Mouse (Mus musculus): ENCODE data around the gene Cox20. TPM values are rescaled to one million over a fixed set of nuclear protein-coding genes. Genes with fewer than 3 reads are reported as not detected.
"Not testable (repeated sequence)": the region's sequence is repeated elsewhere in the genome, so short reads cannot be mapped to it uniquely, and the experiment has no call there.

Cox20 gene
- 150 and 167 TPM in 2 replicates for polyA plus RNA-seq (2014; fragmentation: Nextera tagmentation; extraction: Ambion mirVana)

DNA sequence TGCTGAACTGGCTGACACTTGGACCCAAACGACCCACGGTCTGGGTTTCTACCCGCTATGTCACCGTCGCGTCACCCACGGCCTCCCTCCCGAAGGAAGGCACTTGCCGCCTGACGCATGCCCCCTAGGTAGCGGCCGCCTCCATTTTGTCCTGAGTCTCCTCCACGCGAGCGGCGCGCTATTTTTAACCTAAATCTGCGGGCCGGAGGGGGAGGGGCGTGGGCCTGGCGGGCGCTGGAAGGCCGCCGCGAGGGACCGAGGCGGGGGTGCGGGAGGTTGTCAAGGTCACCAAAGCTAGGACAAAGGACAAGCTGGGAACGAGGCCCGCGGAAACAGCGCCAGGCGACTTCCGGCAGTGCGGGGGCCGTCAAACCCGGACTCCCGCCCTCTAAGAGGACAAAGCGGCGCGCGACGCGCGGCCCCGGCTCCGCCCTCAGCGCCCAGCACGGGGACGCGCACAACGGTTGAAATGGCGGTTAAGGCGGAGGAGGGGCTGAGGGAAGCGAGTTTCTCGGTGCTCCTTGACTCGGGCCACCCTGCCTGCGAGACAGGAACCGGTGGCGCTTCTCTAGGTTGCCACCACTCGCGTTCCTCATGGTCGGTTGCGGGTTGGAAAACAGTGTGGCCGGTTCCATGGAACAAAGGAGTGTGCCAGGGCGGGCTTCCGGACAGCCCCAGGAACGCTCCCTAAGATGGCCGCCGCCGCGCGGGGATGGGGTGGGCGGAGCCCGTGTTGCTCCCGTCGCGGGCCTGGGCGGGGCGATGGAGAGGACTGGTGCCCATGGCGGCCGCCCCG, at the start of gene Cox20:
Cox20 (plus strand) TSS at position 742 of the 796 bp plus-strand sequence.
- Histone ChIP-seq H3K9me3 (replicated peaks; ENCODE audit: control insufficient read depth, low read length) (no peaks in the 10 kb centered on the region), H3K4me3 (ENCODE audit: low read depth, low read length) (peak within 1 kb of the TSS; percentile 67), H3K27ac (ENCODE audit: low read depth, low read length) (peak within 1 kb of the TSS; percentile 99), H3K36me3 (ENCODE audit: control insufficient read depth, insufficient read depth, low read length) (peaks cover 28% of the 10 kb centered on the region), H3K27me3 (replicated peaks; ENCODE audit: control insufficient read depth, insufficient read depth, low read length) (no peaks in the 10 kb centered on the region), H3K4me1 (ENCODE audit: control insufficient read depth, insufficient read depth, low read length) (peaks cover 15% of the 10 kb centered on the region), H3K9ac (ENCODE audit: low read length) (peak within 1 kb of the TSS; percentile 78), H3K4me2 (ENCODE audit: low read length) (peak within 1 kb of the TSS; percentile 67)
- DNase-seq (ENCODE audit: low spot score) = peak; percentile 97
- peak; percentile 95 for ATAC-seq
- WGBS = under 1% methylated on average over 79 of the region's 83 CpGs

DNA sequence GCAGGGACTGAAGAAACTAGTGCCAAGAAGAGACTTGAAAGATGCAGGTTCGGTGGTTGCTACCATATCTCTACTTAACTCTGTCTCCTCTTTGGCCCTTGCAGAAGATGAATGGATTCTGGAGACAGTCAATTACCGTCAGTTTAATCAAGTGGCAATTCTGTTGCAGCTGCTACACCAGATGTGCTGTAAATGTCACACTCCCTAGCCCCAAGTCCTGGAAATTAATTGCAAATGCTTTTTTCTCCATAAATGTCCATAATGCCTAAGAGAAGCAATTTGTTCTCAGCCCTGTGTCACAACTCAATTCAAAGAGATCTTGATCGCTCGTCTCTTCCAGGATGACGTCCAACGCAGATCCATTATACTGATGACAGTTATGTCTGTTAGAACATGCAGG, 48.3 kb upstream of the Cox20 start:
- no peaks in the 10 kb centered on the region for H3K9me3 ChIP-seq (replicated peaks; ENCODE audit: control insufficient read depth, low read length)
- no peak overlapping the region for H3K4me2 ChIP-seq (ENCODE audit: low read length)
- no peaks in the 10 kb centered on the region for H3K27me3 ChIP-seq (replicated peaks; ENCODE audit: control insufficient read depth, insufficient read depth, low read length)
- no peak for ATAC-seq
- no peaks in the 10 kb centered on the region for H3K36me3 ChIP-seq (ENCODE audit: control insufficient read depth, insufficient read depth, low read length)
- H3K4me3 ChIP-seq (ENCODE audit: low read depth, low read length) = no peak overlapping the region
- H3K27ac ChIP-seq (ENCODE audit: low read depth, low read length) = no peak overlapping the region
- H3K9ac ChIP-seq (ENCODE audit: low read length) = no peak overlapping the region
- DNase-seq (ENCODE audit: low spot score) = no peak
- 85% methylated on average over 6 of the region's 6 CpGs for WGBS
- H3K4me1 ChIP-seq (ENCODE audit: control insufficient read depth, insufficient read depth, low read length) = no peaks in the 10 kb centered on the region

DNA sequence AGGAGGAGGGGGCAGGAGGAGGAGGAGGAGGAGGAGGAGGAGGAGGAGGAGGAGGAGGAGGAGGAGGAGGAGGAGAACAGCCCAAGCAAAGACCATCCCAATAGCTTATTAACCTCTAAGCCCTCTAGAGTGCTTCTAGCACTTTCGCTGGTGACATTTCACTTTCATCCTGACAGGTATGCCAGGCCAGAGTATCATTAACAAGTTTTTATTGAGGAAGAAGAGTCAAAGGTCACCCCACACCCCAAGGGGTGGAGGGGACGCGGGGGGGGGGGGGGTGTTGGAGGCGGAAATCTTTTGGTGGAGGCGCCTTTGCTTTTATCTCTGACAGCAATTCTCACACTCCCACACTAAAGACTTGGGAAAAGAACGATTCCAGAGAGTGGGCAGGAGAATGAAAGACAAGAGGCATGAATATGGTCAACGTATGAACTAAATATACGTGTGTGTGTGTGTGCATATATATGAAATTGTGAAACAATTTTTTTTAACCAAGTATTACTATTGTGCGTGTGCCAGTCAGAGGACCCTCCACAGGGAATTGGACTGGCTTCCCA, 43.7 kb upstream of the Cox20 start:
- Histone ChIP-seq H3K9ac (ENCODE audit: low read length) (peak overlapping the region; percentile 88; the same call in 1 of the 2 replicates), H3K4me2 (ENCODE audit: low read length) (peak overlapping the region; percentile 66), H3K4me3 (ENCODE audit: low read depth, low read length) (peak overlapping the region; percentile 58), H3K9me3 (replicated peaks; ENCODE audit: control insufficient read depth, low read length) (no peaks in the 10 kb centered on the region), H3K27ac (ENCODE audit: low read depth, low read length) (no peak overlapping the region), H3K36me3 (ENCODE audit: control insufficient read depth, insufficient read depth, low read length) (no peaks in the 10 kb centered on the region), H3K4me1 (ENCODE audit: control insufficient read depth, insufficient read depth, low read length) (peaks cover 3% of the 10 kb centered on the region; the same call in 1 of the 2 replicates), H3K27me3 (replicated peaks; ENCODE audit: control insufficient read depth, insufficient read depth, low read length) (no peaks in the 10 kb centered on the region)
- 68% methylated on average over 9 of the region's 9 CpGs for WGBS
- DNase-seq (ENCODE audit: low spot score) = no peak
- ATAC-seq = no peak

DNA sequence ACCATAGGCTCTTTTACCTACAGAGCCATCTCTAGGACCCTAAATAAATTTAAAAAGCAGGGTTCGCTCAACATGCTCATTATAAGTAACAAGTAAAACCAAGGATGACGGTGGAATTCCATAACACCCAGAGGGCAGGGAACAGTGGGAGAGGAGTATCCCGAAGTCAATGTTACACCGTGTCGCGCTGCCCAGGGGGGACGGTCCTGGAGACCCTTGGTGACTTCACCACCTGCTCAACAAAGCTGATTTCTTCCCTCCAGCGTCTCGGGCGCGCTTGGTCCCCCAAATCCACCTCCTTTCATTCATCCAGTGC, 43.2 kb upstream of the Cox20 start:
- Histone ChIP-seq H3K4me1 (ENCODE audit: control insufficient read depth, insufficient read depth, low read length) (peaks cover 3% of the 10 kb centered on the region; the same call in 1 of the 2 replicates), H3K27me3 (replicated peaks; ENCODE audit: control insufficient read depth, insufficient read depth, low read length) (no peaks in the 10 kb centered on the region), H3K9me3 (replicated peaks; ENCODE audit: control insufficient read depth, low read length) (no peaks in the 10 kb centered on the region), H3K9ac (ENCODE audit: low read length) (peak overlapping the region; percentile 88), H3K27ac (ENCODE audit: low read depth, low read length) (peak overlapping the region; percentile 85), H3K36me3 (ENCODE audit: control insufficient read depth, insufficient read depth, low read length) (no peaks in the 10 kb centered on the region), H3K4me2 (ENCODE audit: low read length) (peak overlapping the region; percentile 66), H3K4me3 (ENCODE audit: low read depth, low read length) (peak overlapping the region; percentile 58)
- 8% methylated on average over 11 of the region's 11 CpGs for WGBS
- ATAC-seq = peak; percentile 42
- DNase-seq (ENCODE audit: low spot score) = no peak

DNA sequence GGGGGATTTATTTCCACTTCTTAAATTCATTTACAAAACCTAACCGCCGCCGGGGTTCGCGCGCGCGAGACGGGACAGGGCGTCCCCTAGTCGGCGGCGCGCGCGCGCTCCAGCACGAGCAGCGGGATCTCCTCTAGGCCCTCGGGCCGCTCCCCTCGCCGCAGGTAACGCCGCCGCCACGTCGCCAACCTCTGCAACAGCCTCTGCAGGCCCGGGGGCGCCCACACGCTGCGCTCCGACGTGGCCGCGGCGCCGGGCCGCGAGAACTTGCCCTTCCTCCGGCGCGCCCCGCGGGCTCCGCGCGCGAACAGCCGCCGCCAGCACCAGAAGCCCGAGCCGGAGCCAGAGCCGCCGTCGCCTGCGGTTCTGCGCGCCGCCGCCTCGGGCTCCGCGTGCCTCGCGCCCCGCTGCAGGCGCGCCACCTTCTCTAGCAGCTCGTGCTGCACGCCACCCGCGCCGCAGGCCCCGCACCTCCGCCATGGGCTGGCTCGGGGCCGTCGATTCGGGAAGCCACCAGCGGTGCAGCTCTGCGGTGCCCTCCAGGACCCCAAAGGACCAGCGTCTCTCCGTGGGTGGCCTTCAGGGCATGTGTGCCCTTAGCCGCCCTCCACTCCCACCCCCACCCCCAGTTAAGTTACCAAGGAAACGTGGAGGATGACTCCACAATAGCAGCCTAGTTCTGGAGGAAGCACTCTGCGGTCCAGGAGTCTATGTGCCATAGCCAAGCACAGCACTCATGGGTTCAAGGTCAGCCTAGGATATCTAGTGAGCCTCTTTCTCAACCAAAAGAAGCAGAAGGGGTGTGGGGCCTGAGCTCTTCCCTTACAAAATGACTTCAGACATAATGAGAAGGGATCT, 42.6 kb upstream of the Cox20 start:
- WGBS = under 1% methylated on average over 87 of the region's 87 CpGs

DNA sequence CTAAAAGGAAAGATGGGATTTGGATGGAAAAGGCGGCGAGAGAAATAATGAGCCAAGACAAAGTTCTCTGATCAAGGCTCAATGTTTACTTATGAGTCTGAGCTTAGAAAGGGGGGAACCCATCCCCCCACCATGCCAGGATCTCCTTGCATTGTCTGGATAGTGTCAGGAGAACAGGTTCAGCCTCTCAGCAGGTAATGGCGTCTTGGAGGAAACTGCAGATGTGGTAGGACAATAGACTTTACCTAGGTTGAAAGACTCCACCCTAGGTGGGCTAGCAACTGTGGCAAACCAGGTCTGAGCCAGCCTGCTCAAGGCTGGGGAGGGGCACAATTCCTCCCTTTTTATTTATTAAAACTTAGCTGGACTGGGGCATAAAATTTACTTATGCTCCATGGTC, 35.6 kb upstream of the Cox20 start:
- not testable (repeated sequence) for ATAC-seq; H3K36me3 ChIP-seq (ENCODE audit: control insufficient read depth, insufficient read depth, low read length); DNase-seq (ENCODE audit: low spot score); H3K9me3 ChIP-seq (replicated peaks; ENCODE audit: control insufficient read depth, low read length); H3K27me3 ChIP-seq (replicated peaks; ENCODE audit: control insufficient read depth, insufficient read depth, low read length); H3K27ac ChIP-seq (ENCODE audit: low read depth, low read length); H3K4me1 ChIP-seq (ENCODE audit: control insufficient read depth, insufficient read depth, low read length); H3K9ac ChIP-seq (ENCODE audit: low read length); H3K4me3 ChIP-seq (ENCODE audit: low read depth, low read length); H3K4me2 ChIP-seq (ENCODE audit: low read length)
- 90% methylated on average over 3 of the region's 3 CpGs for WGBS

More for the DNA sequence above, 42.6 kb upstream of the Cox20 start:
- Histone ChIP-seq H3K4me3 (ENCODE audit: low read depth, low read length) (peak overlapping the region; percentile 58), H3K4me2 (ENCODE audit: low read length) (peak overlapping the region; percentile 66), H3K27me3 (replicated peaks; ENCODE audit: control insufficient read depth, insufficient read depth, low read length) (no peaks in the 10 kb centered on the region), H3K36me3 (ENCODE audit: control insufficient read depth, insufficient read depth, low read length) (no peaks in the 10 kb centered on the region), H3K9ac (ENCODE audit: low read length) (peak overlapping the region; percentile 88), H3K9me3 (replicated peaks; ENCODE audit: control insufficient read depth, low read length) (no peaks in the 10 kb centered on the region), H3K27ac (ENCODE audit: low read depth, low read length) (peak overlapping the region; percentile 85), H3K4me1 (ENCODE audit: control insufficient read depth, insufficient read depth, low read length) (peaks cover 3% of the 10 kb centered on the region; the same call in 1 of the 2 replicates)
- DNase-seq (ENCODE audit: low spot score) = peak; percentile 87
- ATAC-seq = peak; percentile 98

DNA sequence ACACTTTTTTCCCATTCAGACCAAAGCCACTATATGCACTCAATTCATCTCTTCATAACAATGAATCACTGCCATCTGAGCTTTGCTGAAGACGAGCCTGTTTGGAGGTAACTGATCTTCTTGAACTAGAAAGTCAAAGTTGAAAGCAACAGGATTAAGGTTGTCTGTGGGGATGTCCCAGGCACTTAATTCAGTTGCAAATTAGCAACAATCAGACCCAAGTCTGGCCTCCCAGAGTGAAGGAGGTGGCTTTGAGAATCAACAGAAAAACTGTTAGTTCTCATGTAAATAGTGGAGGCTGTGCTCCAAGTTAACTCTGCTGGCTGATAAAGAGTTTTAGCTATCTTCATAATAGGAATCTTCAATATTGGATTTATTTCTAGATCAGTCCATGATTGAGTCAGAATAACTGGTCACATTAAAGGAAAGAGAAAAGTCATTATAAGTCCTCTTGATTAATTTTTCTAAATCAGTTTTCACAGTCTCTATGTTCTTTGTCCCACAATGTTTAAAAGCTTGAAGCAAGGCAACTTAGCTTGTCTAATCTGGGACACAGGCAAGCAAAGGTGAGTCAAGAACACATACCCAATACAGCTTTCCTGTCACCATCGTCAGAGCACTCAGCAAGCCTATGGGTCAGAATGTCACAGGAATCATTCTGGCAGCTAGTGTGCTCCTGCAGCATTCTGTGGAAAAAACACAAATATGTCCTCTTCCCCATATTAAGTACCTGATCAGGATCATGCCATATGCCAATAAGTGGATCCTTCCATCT, 34.8 kb upstream of the Cox20 start:
- Histone ChIP-seq H3K9me3 (replicated peaks; ENCODE audit: control insufficient read depth, low read length) (no peaks in the 10 kb centered on the region), H3K27me3 (replicated peaks; ENCODE audit: control insufficient read depth, insufficient read depth, low read length) (no peaks in the 10 kb centered on the region), H3K4me2 (ENCODE audit: low read length) (no peak overlapping the region), H3K4me1 (ENCODE audit: control insufficient read depth, insufficient read depth, low read length) (no peaks in the 10 kb centered on the region), H3K27ac (ENCODE audit: low read depth, low read length) (no peak overlapping the region), H3K9ac (ENCODE audit: low read length) (no peak overlapping the region), H3K36me3 (ENCODE audit: control insufficient read depth, insufficient read depth, low read length) (no peaks in the 10 kb centered on the region), H3K4me3 (ENCODE audit: low read depth, low read length) (no peak overlapping the region)
- no peak for ATAC-seq
- WGBS = 64% methylated on average over 2 of the region's 2 CpGs
- no peak for DNase-seq (ENCODE audit: low spot score)

DNA sequence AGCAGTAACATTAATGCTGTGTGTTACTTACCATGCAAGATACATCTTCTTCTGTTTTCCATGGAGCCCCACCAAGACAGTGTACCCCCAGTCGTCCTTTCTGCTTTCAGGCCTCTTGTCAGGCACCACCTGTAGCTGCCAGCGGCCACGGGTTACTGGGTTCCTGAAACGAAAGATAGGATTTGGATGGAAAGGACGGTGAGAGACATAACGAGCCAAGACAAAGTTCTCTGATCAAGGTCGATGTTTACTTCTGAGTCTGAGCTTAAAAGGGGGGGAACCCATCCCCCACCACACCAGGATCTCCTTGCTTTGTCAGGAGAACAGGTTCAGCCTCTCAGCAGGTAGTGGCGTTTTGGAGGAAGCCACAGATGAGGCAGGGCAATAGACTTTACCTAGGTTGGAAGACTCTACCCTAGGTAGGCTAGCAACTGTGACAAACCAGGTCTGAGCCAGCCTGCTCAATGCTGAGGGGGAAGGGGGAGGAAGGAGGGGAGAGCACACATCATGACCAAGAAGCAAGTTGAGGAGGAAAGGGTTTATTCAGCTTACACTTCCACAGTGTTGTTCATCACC, 31.2 kb upstream of the Cox20 start:
- no peak overlapping the region for H3K9ac ChIP-seq (ENCODE audit: low read length)
- H3K4me3 ChIP-seq (ENCODE audit: low read depth, low read length) = no peak overlapping the region
- WGBS = 42% methylated on average over 8 of the region's 8 CpGs
- no peak overlapping the region for H3K27ac ChIP-seq (ENCODE audit: low read depth, low read length)
- no peaks in the 10 kb centered on the region for H3K27me3 ChIP-seq (replicated peaks; ENCODE audit: control insufficient read depth, insufficient read depth, low read length)
- DNase-seq (ENCODE audit: low spot score) (no peak), ATAC-seq (no peak)
- no peaks in the 10 kb centered on the region for H3K36me3 ChIP-seq (ENCODE audit: control insufficient read depth, insufficient read depth, low read length)
- H3K9me3 ChIP-seq (replicated peaks; ENCODE audit: control insufficient read depth, low read length) = no peaks in the 10 kb centered on the region
- no peaks in the 10 kb centered on the region for H3K4me1 ChIP-seq (ENCODE audit: control insufficient read depth, insufficient read depth, low read length)
- H3K4me2 ChIP-seq (ENCODE audit: low read length) = no peak overlapping the region
